Comparison of ENCODE assay signal across 7 mouse cellular contexts in genomic region chr5:139202127-139202526, GRCm38 (mm10). TPM values are rescaled to one million over a fixed set of nuclear protein-coding genes. Genes with fewer than 3 reads are reported as not detected.
DNase-seq lines count a peak whose midpoint lies in the region; ATAC-seq lines count a peak whose summit lies in the region.

No protein-coding gene starts in this region.

- ATAC-seq in megakaryocyte, adult 5-6 weeks (ENCODE audit: poor library complexity, severe bottlenecking): no peak
- ATAC-seq in forebrain, embryonic 15.5 days (replicated peaks): no peak
- no peak for ATAC-seq in liver, embryonic 12.5 days
- no peak for ATAC-seq in stomach, embryonic 16.5 days (ENCODE audit: insufficient read depth, low FRiP score)

- peak overlapping the region; percentile 76 for H3K9ac ChIP-seq in forebrain, embryonic 15.5 days (replicated peaks)
- peak overlapping the region; percentile 92 for H3K9ac ChIP-seq in liver, embryonic 12.5 days
- peak overlapping the region; percentile 87 for H3K9ac ChIP-seq in stomach, embryonic 16.5 days (ENCODE audit: low read length)

- H3K4me1 ChIP-seq in megakaryocyte, embryonic 14.5 days: peaks cover 90% of the 10 kb centered on the region
- peaks cover 32% of the 10 kb centered on the region for H3K4me1 ChIP-seq in forebrain, embryonic 15.5 days
- peaks cover 90% of the 10 kb centered on the region for H3K4me1 ChIP-seq in liver, embryonic 12.5 days
- H3K4me1 ChIP-seq in stomach, embryonic 16.5 days (ENCODE audit: control insufficient read depth, insufficient read depth, low read length): peaks cover 30% of the 10 kb centered on the region

- 66% methylated on average over 11 of the region's 11 CpGs for WGBS in forebrain, embryonic 15.5 days
- WGBS in liver, embryonic 12.5 days (ENCODE audit: insufficient replicate concordance): 56% methylated on average over 11 of the region's 11 CpGs
- 57% methylated on average over 11 of the region's 11 CpGs for WGBS in stomach, embryonic 16.5 days

- no peak overlapping the region for H3K27ac ChIP-seq in forebrain, embryonic 15.5 days (replicated peaks)
- H3K27ac ChIP-seq in liver, embryonic 12.5 days: peak overlapping the region; percentile 75; the same call in 1 of the 2 replicates
- no peak overlapping the region for H3K27ac ChIP-seq in stomach, embryonic 16.5 days (ENCODE audit: low read length)

- no peaks in the 10 kb centered on the region for H3K27me3 ChIP-seq in megakaryocyte, embryonic 14.5 days (replicated peaks)
- H3K27me3 ChIP-seq in forebrain, embryonic 15.5 days: no peaks in the 10 kb centered on the region
- no peaks in the 10 kb centered on the region for H3K27me3 ChIP-seq in liver, embryonic 12.5 days (replicated peaks)
- no peaks in the 10 kb centered on the region for H3K27me3 ChIP-seq in stomach, embryonic 16.5 days (ENCODE audit: control insufficient read depth, insufficient read depth, low read length)

- H3K36me3 ChIP-seq in megakaryocyte, embryonic 14.5 days (replicated peaks; ENCODE audit: low read length): peaks cover 23% of the 10 kb centered on the region
- H3K36me3 ChIP-seq in forebrain, embryonic 15.5 days: no peaks in the 10 kb centered on the region
- peaks cover 20% of the 10 kb centered on the region for H3K36me3 ChIP-seq in liver, embryonic 12.5 days
- H3K36me3 ChIP-seq in stomach, embryonic 16.5 days (ENCODE audit: control insufficient read depth, insufficient read depth, low read length): no peaks in the 10 kb centered on the region

- no peaks in the 10 kb centered on the region for H3K9me3 ChIP-seq in megakaryocyte, embryonic 14.5 days
- H3K9me3 ChIP-seq in forebrain, embryonic 15.5 days: no peaks in the 10 kb centered on the region
- no peaks in the 10 kb centered on the region for H3K9me3 ChIP-seq in liver, embryonic 12.5 days (replicated peaks)
- H3K9me3 ChIP-seq in stomach, embryonic 16.5 days (replicated peaks; ENCODE audit: control insufficient read depth, low read length): no peaks in the 10 kb centered on the region

- peak overlapping the region; percentile 94 for H3K4me2 ChIP-seq in forebrain, embryonic 15.5 days (replicated peaks)
- peak overlapping the region; percentile 95 for H3K4me2 ChIP-seq in liver, embryonic 12.5 days
- peak overlapping the region; percentile 78 for H3K4me2 ChIP-seq in stomach, embryonic 16.5 days (ENCODE audit: low read depth, low read length)

- DNase-seq in right cerebral cortex, postnatal 10 days (ENCODE audit: low spot score in 2 of 2): no peak
- no peak for DNase-seq in layer of hippocampus, postnatal 36 days

- peak overlapping the region; percentile 99 for H3K4me3 ChIP-seq in megakaryocyte, embryonic 14.5 days (replicated peaks)
- H3K4me3 ChIP-seq in forebrain, embryonic 15.5 days: peak overlapping the region; percentile 72
- peak overlapping the region; percentile 88 for H3K4me3 ChIP-seq in liver, embryonic 12.5 days
- H3K4me3 ChIP-seq in stomach, embryonic 16.5 days (replicated peaks; ENCODE audit: low read length): peak overlapping the region; percentile 94

RNA-seq across cellular contexts. Expression of gene Sun1, which starts 1.7 kb away (rescaled TPM):
- 1.5 and 3.4 TPM in 2 replicates for polyA plus RNA-seq in megakaryocyte, embryonic 14.5 days (2012; ENCODE audit: insufficient read depth, low replicate concordance)
- total RNA-seq in megakaryocyte, adult 5-6 weeks (2015): 40.8 and 44.1 TPM in 2 replicates
- 67.0 and 72.5 TPM in 2 replicates for total RNA-seq in megakaryocyte, adult 5-6 weeks (2017)
- 51.5 and 54.3 TPM in 2 replicates for polyA plus RNA-seq in forebrain, embryonic 15.5 days (2015; fragmentation: Nextera tagmentation; extraction: Ambion mirVana)
- 31.7 and 34.6 TPM in 2 replicates for polyA plus RNA-seq in liver, embryonic 12.5 days (2016; fragmentation: Nextera tagmentation; extraction: Ambion mirVana)
- 56.2 and 58.3 TPM in 2 replicates for polyA plus RNA-seq in stomach, embryonic 16.5 days (2015; fragmentation: Nextera tagmentation; extraction: Ambion mirVana)
- total RNA-seq in layer of hippocampus, postnatal 36 days (2021): 10 to 100 TPM; 78.6 to 82.1 TPM

RNA-seq across cellular contexts. Expression of gene Get4, which starts 50.0 kb away (rescaled TPM):
- polyA plus RNA-seq in megakaryocyte, embryonic 14.5 days (2012; ENCODE audit: insufficient read depth, low replicate concordance): 55.5 and 58.7 TPM in 2 replicates
- 21.6 and 23.0 TPM in 2 replicates for total RNA-seq in megakaryocyte, adult 5-6 weeks (2015)
- 18.5 and 23.1 TPM in 2 replicates for total RNA-seq in megakaryocyte, adult 5-6 weeks (2017)
- 127 and 133 TPM in 2 replicates for polyA plus RNA-seq in forebrain, embryonic 15.5 days (2015; fragmentation: Nextera tagmentation; extraction: Ambion mirVana)
- 162 and 165 TPM in 2 replicates for polyA plus RNA-seq in liver, embryonic 12.5 days (2016; fragmentation: Nextera tagmentation; extraction: Ambion mirVana)
- 136 and 142 TPM in 2 replicates for polyA plus RNA-seq in stomach, embryonic 16.5 days (2015; fragmentation: Nextera tagmentation; extraction: Ambion mirVana)
- total RNA-seq in layer of hippocampus, postnatal 36 days (2021): 10 to 100 TPM; 52.6 to 55.3 TPM

RNA-seq across cellular contexts. Expression of gene Dnaaf5, which starts 52.1 kb away (rescaled TPM):
- polyA plus RNA-seq in megakaryocyte, embryonic 14.5 days (2012; ENCODE audit: insufficient read depth, low replicate concordance): 196 and 533 TPM in 2 replicates
- 5.2 and 5.6 TPM in 2 replicates for total RNA-seq in megakaryocyte, adult 5-6 weeks (2015)
- total RNA-seq in megakaryocyte, adult 5-6 weeks (2017): 3.3 and 4.1 TPM in 2 replicates
- polyA plus RNA-seq in forebrain, embryonic 15.5 days (2015; fragmentation: Nextera tagmentation; extraction: Ambion mirVana): 3.2 and 3.9 TPM in 2 replicates
- polyA plus RNA-seq in liver, embryonic 12.5 days (2016; fragmentation: Nextera tagmentation; extraction: Ambion mirVana): 5.9 and 6.9 TPM in 2 replicates
- polyA plus RNA-seq in stomach, embryonic 16.5 days (2015; fragmentation: Nextera tagmentation; extraction: Ambion mirVana): 2.6 and 3.1 TPM in 2 replicates
- total RNA-seq in layer of hippocampus, postnatal 36 days (2021): 1 to 10 TPM; 8.0 to 8.4 TPM

RNA-seq across cellular contexts. Expression of gene Prkar1b, which starts 52.3 kb away (rescaled TPM):
- 1.4 TPM in 1 of 2 replicates, not detected in the other for polyA plus RNA-seq in megakaryocyte, embryonic 14.5 days (2012; ENCODE audit: insufficient read depth, low replicate concordance)
- 0.27 and 0.60 TPM in 2 replicates for total RNA-seq in megakaryocyte, adult 5-6 weeks (2015)
- total RNA-seq in megakaryocyte, adult 5-6 weeks (2017): 0.04 and 0.48 TPM in 2 replicates
- polyA plus RNA-seq in forebrain, embryonic 15.5 days (2015; fragmentation: Nextera tagmentation; extraction: Ambion mirVana): 171 and 193 TPM in 2 replicates
- 3.4 and 3.9 TPM in 2 replicates for polyA plus RNA-seq in liver, embryonic 12.5 days (2016; fragmentation: Nextera tagmentation; extraction: Ambion mirVana)
- 25.2 and 25.8 TPM in 2 replicates for polyA plus RNA-seq in stomach, embryonic 16.5 days (2015; fragmentation: Nextera tagmentation; extraction: Ambion mirVana)
- 100 to 1,000 TPM; 397 to 416 TPM for total RNA-seq in layer of hippocampus, postnatal 36 days (2021)

Comparison
In these comparisons a context has a peak if more than half of its experiments do, and no peak if none do; other contexts are left out.
1. RNA of gene Dnaaf5, which starts 52.1 kb away (polyA plus RNA-seq): 196 to 533 TPM in megakaryocyte, embryonic 14.5 days; 5.9 to 6.9 TPM in liver, embryonic 12.5 days, 3.2 to 3.9 TPM in forebrain, embryonic 15.5 days and 2.6 to 3.1 TPM in stomach, embryonic 16.5 days; every median in the first group is over 10 times any median in the second.
2. Peak in every context shown above with its lines, with median percentiles within 50 percentile points of each other: H3K4me3 ChIP-seq, H3K4me2 ChIP-seq and H3K9ac ChIP-seq.